Comparison of ENCODE assay signal across 9 mouse cellular contexts in the genomic region with DNA sequence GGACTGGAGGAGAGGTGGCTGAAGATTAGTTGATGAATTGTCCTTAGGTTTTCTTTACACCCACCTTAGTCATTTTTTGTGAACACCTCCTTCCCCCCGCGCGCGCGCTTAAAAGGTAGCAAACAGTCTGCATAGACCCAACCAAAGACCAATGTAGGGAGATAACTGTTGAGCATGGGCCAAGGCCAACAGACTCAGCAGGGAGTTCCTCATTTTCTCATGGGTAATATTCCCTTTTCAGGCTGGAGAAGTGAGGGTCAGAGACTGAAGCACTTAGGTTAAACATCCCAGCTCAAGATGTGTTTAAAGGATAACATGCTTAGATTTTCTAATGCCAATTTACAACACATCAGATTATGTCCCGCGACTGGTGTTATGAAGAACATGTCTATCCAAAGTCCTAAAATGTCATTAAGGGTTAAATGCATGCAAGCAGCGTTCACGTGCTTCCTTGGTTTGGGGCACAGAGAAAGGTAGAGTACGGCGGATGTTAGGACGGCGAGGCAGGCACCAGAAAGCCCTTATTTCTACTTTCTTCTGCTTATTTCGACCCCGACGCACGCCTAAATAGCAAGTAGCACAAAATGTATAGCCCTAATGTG. TPM values are rescaled to one million over a fixed set of nuclear protein-coding genes. Genes with fewer than 3 reads are reported as not detected.
DNase-seq lines count a peak whose midpoint lies in the region; ATAC-seq and TF ChIP-seq lines count a peak whose summit lies in the region.
"Had no signal": no experiment of that assay in that cellular context is flagged by ENCODE, and none has a peak within 500 bp of the region (broad histone marks: within the 10 kb centered on the region; RNA-seq: fewer than 3 reads in every experiment).

No protein-coding gene starts in this region.

- 37% methylated on average over 17 of the region's 17 CpGs for WGBS in heart, embryonic 10.5 days
- 37% methylated on average over 17 of the region's 17 CpGs for WGBS in hindbrain, embryonic 11.5 days

- H3K4me1 ChIP-seq in heart, embryonic 10.5 days: peaks cover 34% of the 10 kb centered on the region; the same call in 1 of the 2 replicates
- peaks cover 4 to 14% of the 10 kb centered on the region in 2 experiments; a peak in 3 of 4 replicates for H3K4me1 ChIP-seq in ES-E14 (ENCODE audit: control insufficient read depth in 2 of 2, insufficient read depth in 2 of 2, low read length in 2 of 2, poor library complexity in 1 of 2)
- H3K4me1 ChIP-seq in hindbrain, embryonic 11.5 days (replicated peaks; ENCODE audit: control insufficient read depth, insufficient read depth, low read length): no peaks in the 10 kb centered on the region

- H3K9me3 ChIP-seq in heart, embryonic 10.5 days: no peaks in the 10 kb centered on the region
- no peaks in the 10 kb centered on the region for H3K9me3 ChIP-seq in ES-E14 (ENCODE audit: control insufficient read depth, insufficient read depth, low read depth, low read length)
- H3K9me3 ChIP-seq in hindbrain, embryonic 11.5 days (ENCODE audit: control insufficient read depth, low read length): no peaks in the 10 kb centered on the region

- no peak for DNase-seq in heart, embryonic 10.5 days (ENCODE audit: low spot score)
- DNase-seq in heart, adult 9 months (ENCODE audit: low spot score in 2 of 2): no peak
- no peak for DNase-seq in ES-E14 (ENCODE audit: low read depth, low spot score)
- DNase-seq in hindbrain, embryonic 11.5 days (ENCODE audit: low spot score): no peak
- no peak for DNase-seq in ovary, postnatal 10 days (ENCODE audit: low spot score)
- DNase-seq in layer of hippocampus, postnatal 25 days (ENCODE audit: extremely low spot score in 1 of 2, low spot score in 1 of 2): no peak

- peak; percentile 11; the same call in 1 of the 2 replicates for ATAC-seq in hindbrain, embryonic 11.5 days (ENCODE audit: low FRiP score)
- ATAC-seq in megakaryocyte progenitor cell, adult 5-6 weeks (replicated peaks; ENCODE audit: poor library complexity): peak; percentile 32
- ATAC-seq in frontal cortex, adult (ENCODE audit: low TSS enrichment): no peak; the same call in 1 of the 2 replicates

- H3K36me3 ChIP-seq in heart, embryonic 10.5 days: no peaks in the 10 kb centered on the region
- H3K36me3 ChIP-seq in ES-E14 (ENCODE audit: control insufficient read depth, insufficient read depth, low read length, poor library complexity, severe bottlenecking): no peaks in the 10 kb centered on the region
- no peaks in the 10 kb centered on the region for H3K36me3 ChIP-seq in hindbrain, embryonic 11.5 days (ENCODE audit: control insufficient read depth, insufficient read depth, low read length)

- peak overlapping the region; percentile 80 for H3K9ac ChIP-seq in ES-E14 (ENCODE audit: insufficient read depth, low read depth, low read length, poor library complexity, severe bottlenecking)
- peak overlapping the region; percentile 53; the same call in 1 of the 2 replicates for H3K9ac ChIP-seq in hindbrain, embryonic 11.5 days (ENCODE audit: low read depth, low read length)

- peak overlapping the region; percentile 86 for H3K27ac ChIP-seq in heart, embryonic 10.5 days
- H3K27ac ChIP-seq in ES-E14 (ENCODE audit: insufficient read depth, low read depth, low read length, poor library complexity, severe bottlenecking): peak overlapping the region; percentile 98
- no peak overlapping the region for H3K27ac ChIP-seq in hindbrain, embryonic 11.5 days (ENCODE audit: low read depth, low read length)

- peak overlapping the region; percentile 65 for H3K4me2 ChIP-seq in hindbrain, embryonic 11.5 days (replicated peaks; ENCODE audit: low read depth, low read length)

- H3K27me3 ChIP-seq in heart, embryonic 10.5 days (ENCODE audit: insufficient read depth, poor library complexity, severe bottlenecking): 0 out of 2 replicates have a peak, but pooled peaks cover 6% of the 10 kb centered on the region
- peaks cover 2% of the 10 kb centered on the region; the same call in 1 of the 2 replicates for H3K27me3 ChIP-seq in hindbrain, embryonic 11.5 days (ENCODE audit: control insufficient read depth, insufficient read depth, low read length)
- H3K27me3 ChIP-seq: CH12.LX had no signal

- peak overlapping the region; percentile 68 for H3K4me3 ChIP-seq in heart, embryonic 10.5 days
- peak overlapping the region; percentile 61 for H3K4me3 ChIP-seq in ES-E14 (ENCODE audit: insufficient read depth in 1 of 2, low read depth in 1 of 2, low read length in 2 of 2, poor library complexity in 1 of 2, severe bottlenecking in 1 of 2)
- H3K4me3 ChIP-seq in hindbrain, embryonic 11.5 days (ENCODE audit: low read depth, low read length): peak overlapping the region; percentile 39

- in situ Hi-C loops in ES-E14 (cut with MboI; ENCODE audit: low sequenced_read_pairs in 2 of 2, unreplicated experiment in 2 of 2): no loop called here

TF ChIP-seq in ES-E14, 5 proteins besides CTCF, POLR2A, EP300 and RAD21:
- TF ChIP-seq MAFK (IDR thresholded peaks at IDR 0.05; ENCODE audit: insufficient read depth, low read depth, low read length): no peak
- TF ChIP-seq ZC3H11A (IDR thresholded peaks at IDR 0.05; ENCODE audit: borderline replicate concordance, low read depth, low read length): no peak
- TF ChIP-seq ZNF384 (IDR thresholded peaks at IDR 0.05; ENCODE audit: low read depth, low read length): no peak
- no peak for TF ChIP-seq HCFC1 (IDR thresholded peaks at IDR 0.05; ENCODE audit: borderline replicate concordance, insufficient read depth, low read length)
- TF ChIP-seq CHD2 (IDR thresholded peaks at IDR 0.05; ENCODE audit: low read depth, low read length): no peak

RNA-seq across cellular contexts. Expression of a gene that starts 37.5 kb away (rescaled TPM):
- 55.8 and 85.3 TPM in 2 replicates for polyA plus RNA-seq in heart, embryonic 10.5 days (2016; fragmentation: Nextera tagmentation; extraction: Ambion mirVana)
- total RNA-seq in ES-E14 (2012; rRNA removed): 890 and 1,987 TPM in 2 replicates
- polyA plus RNA-seq in hindbrain, embryonic 11.5 days (2014; fragmentation: Nextera tagmentation; extraction: Ambion mirVana): 23.5 and 29.2 TPM in 2 replicates
- 7.0 and 10.0 TPM in 2 replicates for total RNA-seq in megakaryocyte progenitor cell, adult 5-6 weeks (2015)
- total RNA-seq in megakaryocyte progenitor cell, adult 5-6 weeks (2017): 12.4 and 13.9 TPM in 2 replicates
- total RNA-seq in layer of hippocampus, postnatal 25 days (2021): 100 to 1,000 TPM; 115 to 119 TPM

RNA-seq across cellular contexts. Expression of a gene that starts 55.8 kb away (rescaled TPM):
- 4.8 and 4.9 TPM in 2 replicates for polyA plus RNA-seq in heart, embryonic 10.5 days (2016; fragmentation: Nextera tagmentation; extraction: Ambion mirVana)
- 1.3 and 1.7 TPM in 2 replicates for total RNA-seq in ES-E14 (2012; rRNA removed)
- 3.0 and 4.0 TPM in 2 replicates for polyA plus RNA-seq in hindbrain, embryonic 11.5 days (2014; fragmentation: Nextera tagmentation; extraction: Ambion mirVana)
- total RNA-seq in megakaryocyte progenitor cell, adult 5-6 weeks (2015): 9.9 and 10.3 TPM in 2 replicates
- 3.0 and 3.5 TPM in 2 replicates for total RNA-seq in megakaryocyte progenitor cell, adult 5-6 weeks (2017)
- 10 to 100 TPM; 27.5 to 29.0 TPM for total RNA-seq in layer of hippocampus, postnatal 25 days (2021)

RNA-seq across cellular contexts. Expression of a gene that starts 56.7 kb away (rescaled TPM):
- polyA plus RNA-seq in heart, embryonic 10.5 days (2016; fragmentation: Nextera tagmentation; extraction: Ambion mirVana): 0.20 and 0.57 TPM in 2 replicates
- total RNA-seq in ES-E14 (2012; rRNA removed): 89.3 and 138 TPM in 2 replicates
- 0.07 and 0.32 TPM in 2 replicates for polyA plus RNA-seq in hindbrain, embryonic 11.5 days (2014; fragmentation: Nextera tagmentation; extraction: Ambion mirVana)
- not detected in 2 replicates for total RNA-seq in megakaryocyte progenitor cell, adult 5-6 weeks (2015)
- total RNA-seq in megakaryocyte progenitor cell, adult 5-6 weeks (2017): not detected in 2 replicates
- total RNA-seq in layer of hippocampus, postnatal 25 days (2021): not detected
- total RNA-seq: CH12.LX had no signal

Comparison
In these comparisons a context has a peak if more than half of its experiments do, and no peak if none do; other contexts are left out.
1. RNA of a gene that starts 37.5 kb away (total RNA-seq): 890 to 1,987 TPM in ES-E14 and 115 to 119 TPM in layer of hippocampus, postnatal 25 days; 7.0 to 13.9 TPM in megakaryocyte progenitor cell, adult 5-6 weeks; every median in the first group is over 4 times any median in the second.
2. RNA of a gene that starts 56.7 kb away (total RNA-seq): 89.3 to 138 TPM in ES-E14; not detected in megakaryocyte progenitor cell, adult 5-6 weeks and not detected in layer of hippocampus, postnatal 25 days; every median in the first group is over 10 times any median in the second.
3. Peak in every context shown above with its lines, with median percentiles within 50 percentile points of each other: H3K4me3 ChIP-seq.